Mouse (Mus musculus) limb, embryonic 15.5 days (tissue): ENCODE results near the gene Sash1. TPM values are rescaled to one million over a fixed set of nuclear protein-coding genes. Genes with fewer than 3 reads are reported as not detected.

Source experiments
- ATAC-seq: fragments of 200-750 bp; cut with Nextera tagmentation; 2 replicates; pipeline ENCODE4 v1.8.0; 2017; ENCODE audit warnings: low read depth, moderate TSS enrichment; ENCODE audit not compliant: insufficient number of reproducible peaks, low FRiP score, low TSS enrichment
- H3K27ac ChIP-seq: fragments of 300-500 bp; sonication (generic); 2 replicates; pipeline ENCODE4 v1.5.1; 2015; ENCODE audit warnings: moderate library complexity, mild to moderate bottlenecking, inconsistent platforms
- H3K27me3 ChIP-seq: fragments of 300-500 bp; sonication (generic); 2 replicates; pipeline ENCODE4 v1.6.1; 2015; ENCODE audit warnings: inconsistent platforms
- H3K36me3 ChIP-seq: fragments of 300-500 bp; sonication (generic); 2 replicates; pipeline ENCODE4 v1.6.1; 2015; ENCODE audit warnings: inconsistent platforms
- H3K4me1 ChIP-seq: fragments of 300-500 bp; sonication (generic); 2 replicates; pipeline ENCODE4 v1.6.1; 2015; ENCODE audit warnings: inconsistent platforms
- H3K4me2 ChIP-seq: fragments of 300-500 bp; sonication (generic); 2 replicates; pipeline ENCODE4 v1.6.1; 2015; ENCODE audit warnings: mild to moderate bottlenecking, inconsistent platforms
- H3K4me3 ChIP-seq: fragments of 300-500 bp; sonication (generic); 2 replicates; pipeline ENCODE4 v1.5.1; 2015; ENCODE audit warnings: mild to moderate bottlenecking, inconsistent platforms
- H3K9ac ChIP-seq: fragments of 300-500 bp; sonication (generic); 2 replicates; pipeline ENCODE4 v1.6.1; 2015; ENCODE audit warnings: inconsistent platforms
- H3K9me3 ChIP-seq: fragments of 300-500 bp; sonication (generic); 2 replicates; pipeline ENCODE4 v1.6.1; 2016; ENCODE audit warnings: inconsistent platforms
- WGBS: fragments of 180-500 bp; shearing (Covaris S2); methylation state at CpG from one replicate; pipeline ENCODE4 v1.1.7; 2015; 5-methylcytosine and 5-hydroxymethylcytosine counted together
- polyA plus RNA-seq: library from polyadenylated mRNA; unstranded; fragments of >200 nt; fragmentation: Nextera tagmentation; extraction: Ambion mirVana; gene quantifications from 2 replicates; pipeline ENCODE4 v1.2.1, GENCODE M21; 2015

Sash1 gene
- polyA plus RNA-seq, 1 experiment from 2014 or later = 5.9 TPM

GRCm38 (mm10) chr10:8808383-8808782 lies 77.5 kb downstream of the Sash1 start:
- ATAC-seq = no peak
- H3K4me1 ChIP-seq = peaks cover 23% of the 10 kb centered on the region

GRCm38 (mm10) chr10:8807581-8807980 lies 78.3 kb downstream of the Sash1 start:
- Histone ChIP-seq H3K9ac (no peak overlapping the region), H3K27ac (peak overlapping the region; percentile 33; the same call in 1 of the 2 replicates), H3K4me2 (no peak overlapping the region), H3K9me3 (no peaks in the 10 kb centered on the region), H3K4me1 (peaks cover 15% of the 10 kb centered on the region), H3K27me3 (no peaks in the 10 kb centered on the region), H3K36me3 (0 out of 2 replicates have a peak, but pooled peaks cover 10% of the 10 kb centered on the region), H3K4me3 (no peak overlapping the region)
- ATAC-seq = no peak
- 76% methylated on average over 9 of the region's 9 CpGs for WGBS

More at GRCm38 (mm10) chr10:8808383-8808782, 77.5 kb downstream of the Sash1 start:
- Histone ChIP-seq H3K9ac (no peak overlapping the region), H3K4me3 (no peak overlapping the region), H3K36me3 (0 out of 2 replicates have a peak, but pooled peaks cover 4% of the 10 kb centered on the region), H3K4me2 (no peak overlapping the region), H3K27me3 (no peaks in the 10 kb centered on the region), H3K9me3 (no peaks in the 10 kb centered on the region), H3K27ac (no peak overlapping the region; the same call in 1 of the 2 replicates)
- WGBS = 84% methylated on average over 10 of the region's 10 CpGs

GRCm38 (mm10) chr10:8805402-8805801 lies 80.5 kb downstream of the Sash1 start:
- Histone ChIP-seq H3K4me1 (peaks cover 23% of the 10 kb centered on the region), H3K27ac (no peak overlapping the region), H3K36me3 (0 out of 2 replicates have a peak, but pooled peaks cover 15% of the 10 kb centered on the region), H3K9me3 (no peaks in the 10 kb centered on the region), H3K4me2 (no peak overlapping the region), H3K9ac (no peak overlapping the region), H3K27me3 (no peaks in the 10 kb centered on the region), H3K4me3 (no peak overlapping the region)
- ATAC-seq = no peak
- WGBS = 89% methylated on average over 3 of the region's 3 CpGs

- 0 out of 2 replicates have a peak overlapping the region, but pooled peaks have one; percentile 18 for H3K27ac ChIP-seq
- H3K9me3 ChIP-seq = no peaks in the 10 kb centered on the region
- peak; percentile 36; the same call in 1 of the 2 replicates for ATAC-seq
- H3K4me3 ChIP-seq = no peak overlapping the region
- no peaks in the 10 kb centered on the region for H3K27me3 ChIP-seq
- 24% methylated on average over 8 of the region's 8 CpGs for WGBS
- H3K9ac ChIP-seq = no peak overlapping the region
- no peak overlapping the region for H3K4me2 ChIP-seq
- H3K36me3 ChIP-seq = peaks cover 18% of the 10 kb centered on the region
- peaks cover 25% of the 10 kb centered on the region for H3K4me1 ChIP-seq
These were observed 81.6 kb downstream of the Sash1 start for GRCm38 (mm10) chr10:8804292-8804691.

- Histone ChIP-seq H3K27ac (no peak overlapping the region), H3K36me3 (peaks cover 25% of the 10 kb centered on the region), H3K4me2 (no peak overlapping the region), H3K9ac (no peak overlapping the region), H3K27me3 (no peaks in the 10 kb centered on the region), H3K9me3 (no peaks in the 10 kb centered on the region), H3K4me1 (peaks cover 16% of the 10 kb centered on the region), H3K4me3 (no peak overlapping the region)
- 72% methylated on average over 12 of the region's 12 CpGs for WGBS
- no peak for ATAC-seq
These were observed 84.0 kb downstream of the Sash1 start for GRCm38 (mm10) chr10:8801719-8802347.

- Histone ChIP-seq H3K9ac (no peak overlapping the region), H3K4me1 (peaks cover 16% of the 10 kb centered on the region), H3K4me3 (no peak overlapping the region), H3K36me3 (peaks cover 25% of the 10 kb centered on the region), H3K9me3 (no peaks in the 10 kb centered on the region), H3K27me3 (no peaks in the 10 kb centered on the region), H3K4me2 (no peak overlapping the region), H3K27ac (no peak overlapping the region)
- no peak for ATAC-seq
- 50% methylated on average over 14 of the region's 14 CpGs for WGBS
These were observed 84.7 kb downstream of the Sash1 start for GRCm38 (mm10) chr10:8801139-8801613.

- Histone ChIP-seq H3K9me3 (no peaks in the 10 kb centered on the region), H3K9ac (no peak overlapping the region), H3K4me2 (no peak overlapping the region), H3K36me3 (peaks cover 21% of the 10 kb centered on the region), H3K27ac (no peak overlapping the region), H3K27me3 (no peaks in the 10 kb centered on the region), H3K4me3 (no peak overlapping the region), H3K4me1 (peaks cover 10% of the 10 kb centered on the region)
- no peak for ATAC-seq
- WGBS = 76% methylated on average over 6 of the region's 6 CpGs
These were observed 88.0 kb downstream of the Sash1 start for GRCm38 (mm10) chr10:8797826-8798225.

- no peak overlapping the region for H3K4me3 ChIP-seq
- ATAC-seq = no peak
- peaks cover 2% of the 10 kb centered on the region; the same call in 1 of the 2 replicates for H3K4me1 ChIP-seq
- H3K4me2 ChIP-seq = no peak overlapping the region
- 40% methylated on average over 7 of the region's 7 CpGs for WGBS
- no peak overlapping the region for H3K27ac ChIP-seq
- H3K9me3 ChIP-seq = no peaks in the 10 kb centered on the region
- peaks cover 14% of the 10 kb centered on the region for H3K36me3 ChIP-seq
- H3K9ac ChIP-seq = no peak overlapping the region
- H3K27me3 ChIP-seq = no peaks in the 10 kb centered on the region
These were observed 90.5 kb downstream of the Sash1 start for GRCm38 (mm10) chr10:8795336-8795735.

- Histone ChIP-seq H3K4me2 (no peak overlapping the region), H3K4me1 (no peaks in the 10 kb centered on the region), H3K9ac (no peak overlapping the region), H3K9me3 (no peaks in the 10 kb centered on the region), H3K4me3 (no peak overlapping the region), H3K27me3 (no peaks in the 10 kb centered on the region), H3K27ac (no peak overlapping the region), H3K36me3 (peaks cover 3% of the 10 kb centered on the region; the same call in 1 of the 2 replicates)
- no peak for ATAC-seq
- WGBS = 43% methylated on average over 5 of the region's 5 CpGs
These were observed 93.5 kb downstream of the Sash1 start for GRCm38 (mm10) chr10:8792412-8792811.

- no peak for ATAC-seq
- no peaks in the 10 kb centered on the region for H3K4me1 ChIP-seq
- H3K9me3 ChIP-seq = no peaks in the 10 kb centered on the region
- 91% methylated on average over 6 of the region's 6 CpGs for WGBS
- H3K27ac ChIP-seq = no peak overlapping the region
- no peak overlapping the region for H3K4me2 ChIP-seq
- no peak overlapping the region for H3K9ac ChIP-seq
- H3K4me3 ChIP-seq = no peak overlapping the region
- peaks cover 10% of the 10 kb centered on the region; the same call in 1 of the 2 replicates for H3K36me3 ChIP-seq
- H3K27me3 ChIP-seq = no peaks in the 10 kb centered on the region
These were observed 96.8 kb downstream of the Sash1 start for GRCm38 (mm10) chr10:8789096-8789495.

- H3K4me3 ChIP-seq = no peak overlapping the region
- no peak overlapping the region for H3K4me2 ChIP-seq
- no peaks in the 10 kb centered on the region for H3K9me3 ChIP-seq
- H3K9ac ChIP-seq = no peak overlapping the region
- 0 out of 2 replicates have a peak, but pooled peaks cover 3% of the 10 kb centered on the region for H3K4me1 ChIP-seq
- H3K27ac ChIP-seq = no peak overlapping the region
- WGBS = 80% methylated on average over 2 of the region's 2 CpGs
- peaks cover 18% of the 10 kb centered on the region for H3K36me3 ChIP-seq
- H3K27me3 ChIP-seq = no peaks in the 10 kb centered on the region
- ATAC-seq = no peak
These were observed 98.6 kb downstream of the Sash1 start for GRCm38 (mm10) chr10:8787221-8787620.

- Histone ChIP-seq H3K9ac (no peak overlapping the region), H3K4me2 (no peak overlapping the region), H3K27me3 (no peaks in the 10 kb centered on the region), H3K27ac (no peak overlapping the region), H3K4me3 (no peak overlapping the region), H3K9me3 (no peaks in the 10 kb centered on the region), H3K4me1 (0 out of 2 replicates have a peak, but pooled peaks cover 6% of the 10 kb centered on the region), H3K36me3 (peaks cover 21% of the 10 kb centered on the region)
- WGBS = 57% methylated on average over 11 of the region's 11 CpGs
- no peak for ATAC-seq
These were observed 100.3 kb downstream of the Sash1 start for GRCm38 (mm10) chr10:8785451-8786145.
